ENCODE assay signal across 34 mouse cellular contexts in the genomic region with DNA sequence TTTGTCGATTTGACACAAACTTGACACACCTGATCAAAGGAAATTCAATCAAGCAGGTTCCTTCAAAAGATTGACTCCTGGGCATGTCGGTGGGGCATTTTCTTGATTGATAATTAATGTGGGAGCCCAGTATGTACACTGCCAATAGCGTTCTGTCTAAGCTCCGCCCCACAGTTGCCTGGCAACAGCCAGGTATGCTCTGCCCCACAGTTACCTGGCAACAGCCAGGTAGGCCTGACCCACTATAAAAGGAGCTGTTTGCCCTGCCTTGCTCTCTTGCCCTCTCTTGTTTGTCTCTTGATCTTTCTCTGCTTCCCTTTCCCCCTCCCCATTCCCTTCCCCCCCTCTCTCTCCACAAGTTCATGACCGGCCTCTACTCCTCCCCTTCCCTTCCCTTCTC. TPM values are rescaled to one million over a fixed set of nuclear protein-coding genes. Genes with fewer than 3 reads are reported as not detected.
DNase-seq lines count a peak whose midpoint lies in the region; ATAC-seq and TF ChIP-seq lines count a peak whose summit lies in the region.
"Had no signal": no experiment of that assay in that cellular context is flagged by ENCODE, and none has a peak within 500 bp of the region (broad histone marks: within the 10 kb centered on the region; RNA-seq: fewer than 3 reads in every experiment).

No protein-coding gene starts in this region.

- no peaks in the 10 kb centered on the region for H3K9me3 ChIP-seq in intestine, embryonic 15.5 days
- H3K9me3 ChIP-seq in intestine, embryonic 16.5 days (ENCODE audit: control insufficient read depth, low read length), result no peaks in the 10 kb centered on the region
- no peaks in the 10 kb centered on the region for H3K9me3 ChIP-seq in lung, embryonic 15.5 days
- H3K9me3 ChIP-seq in intestine, postnatal 0 days (ENCODE audit: control insufficient read depth), result no peaks in the 10 kb centered on the region
- no peaks in the 10 kb centered on the region for H3K9me3 ChIP-seq in stomach, embryonic 16.5 days (replicated peaks; ENCODE audit: control insufficient read depth, low read length)
- H3K9me3 ChIP-seq: embryonic facial prominence, embryonic 10.5 days; embryonic facial prominence, embryonic 15.5 days; forebrain, embryonic 12.5 days; hindbrain, embryonic 15.5 days; liver, embryonic 12.5 days had no signal

- DNase-seq in lung, adult 2 months, result no peak
- no peak for DNase-seq in layer of hippocampus, postnatal 10 days (ENCODE audit: low spot score in 2 of 2)
- DNase-seq in heart, adult 8-10 months (ENCODE audit: low spot score), result no peak
- DNase-seq: adrenal gland, adult 8-10 months; cerebellum, adult 2 months; cerebellum, postnatal 14 days; forebrain, postnatal 0 days; heart, adult 2 months; heart, postnatal 10 days; kidney, adult 9 months; kidney, postnatal 14 days; layer of hippocampus, adult 9-11 months; liver, postnatal 0 days; right cerebral cortex, postnatal 25 days; thymus, adult 2 months; thymus, postnatal 4 days had no signal

- no peak overlapping the region for H3K27ac ChIP-seq in intestine, embryonic 15.5 days
- H3K27ac ChIP-seq in intestine, embryonic 16.5 days (ENCODE audit: low read length), result no peak overlapping the region
- H3K27ac ChIP-seq in lung, embryonic 15.5 days, result no peak overlapping the region
- no peak overlapping the region for H3K27ac ChIP-seq in intestine, postnatal 0 days (ENCODE audit: low read depth, low read length)
- H3K27ac ChIP-seq in stomach, embryonic 16.5 days (ENCODE audit: low read length), result no peak overlapping the region
- H3K27ac ChIP-seq: embryonic facial prominence, embryonic 10.5 days; embryonic facial prominence, embryonic 15.5 days; forebrain, embryonic 12.5 days; heart, adult 2 months; heart, embryonic 13.5 days; hindbrain, embryonic 15.5 days; left cerebral cortex, adult 2 months; liver, embryonic 12.5 days had no signal

- no peak for TF ChIP-seq POLR2A in lung, adult 2 months (IDR thresholded peaks at IDR 0.05; ENCODE audit: borderline replicate concordance, extremely low read depth, low read depth, low read length)

- 54% methylated on average over 5 of the region's 5 CpGs for WGBS in intestine, embryonic 15.5 days
- WGBS in intestine, embryonic 16.5 days, result 41% methylated on average over 5 of the region's 5 CpGs
- 38% methylated on average over 5 of the region's 5 CpGs for WGBS in lung, embryonic 15.5 days
- WGBS in lung, adult 2 months, result 53% methylated on average over 5 of the region's 5 CpGs
- 40% methylated on average over 5 of the region's 5 CpGs for WGBS in intestine, postnatal 0 days
- 46% methylated on average over 5 of the region's 5 CpGs for WGBS in stomach, embryonic 16.5 days

- H3K4me1 ChIP-seq in intestine, embryonic 15.5 days (replicated peaks), result no peaks in the 10 kb centered on the region
- H3K4me1 ChIP-seq in intestine, embryonic 16.5 days (ENCODE audit: control insufficient read depth, insufficient read depth, low read length), result 0 out of 2 replicates have a peak, but pooled peaks cover 3% of the 10 kb centered on the region
- H3K4me1 ChIP-seq in lung, embryonic 15.5 days, result no peaks in the 10 kb centered on the region
- no peaks in the 10 kb centered on the region for H3K4me1 ChIP-seq in lung, adult 2 months (ENCODE audit: control insufficient read depth, insufficient read depth, low read length)
- no peaks in the 10 kb centered on the region for H3K4me1 ChIP-seq in intestine, postnatal 0 days (replicated peaks; ENCODE audit: control insufficient read depth, insufficient read depth, low read length)
- H3K4me1 ChIP-seq in stomach, embryonic 16.5 days (ENCODE audit: control insufficient read depth, insufficient read depth, low read length), result 0 out of 2 replicates have a peak, but pooled peaks cover 2% of the 10 kb centered on the region
- H3K4me1 ChIP-seq: embryonic facial prominence, embryonic 15.5 days; liver, embryonic 12.5 days had no signal

- H3K36me3 ChIP-seq in intestine, embryonic 15.5 days, result no peaks in the 10 kb centered on the region
- no peaks in the 10 kb centered on the region for H3K36me3 ChIP-seq in intestine, embryonic 16.5 days (ENCODE audit: control insufficient read depth, insufficient read depth, low read length)
- no peaks in the 10 kb centered on the region for H3K36me3 ChIP-seq in lung, embryonic 15.5 days
- H3K36me3 ChIP-seq in intestine, postnatal 0 days (ENCODE audit: control insufficient read depth, insufficient read depth), result no peaks in the 10 kb centered on the region
- H3K36me3 ChIP-seq in stomach, embryonic 16.5 days (ENCODE audit: control insufficient read depth, insufficient read depth, low read length), result no peaks in the 10 kb centered on the region
- H3K36me3 ChIP-seq: embryonic facial prominence, embryonic 10.5 days; embryonic facial prominence, embryonic 15.5 days; forebrain, embryonic 12.5 days; heart, embryonic 13.5 days; hindbrain, embryonic 15.5 days; liver, embryonic 12.5 days had no signal

- no peak for TF ChIP-seq CTCF in lung, adult 2 months (IDR thresholded peaks at IDR 0.05; ENCODE audit: insufficient read depth, low read length)
- TF ChIP-seq CTCF in intestine, postnatal 0 days (IDR thresholded peaks at IDR 0.05; ENCODE audit: low read depth), result no peak

- H3K4me2 ChIP-seq in intestine, embryonic 15.5 days (replicated peaks), result no peak overlapping the region
- no peak overlapping the region for H3K4me2 ChIP-seq in intestine, embryonic 16.5 days (ENCODE audit: low read depth, low read length)
- no peak overlapping the region for H3K4me2 ChIP-seq in lung, embryonic 15.5 days
- H3K4me2 ChIP-seq in intestine, postnatal 0 days (replicated peaks; ENCODE audit: low read depth), result no peak overlapping the region
- no peak overlapping the region for H3K4me2 ChIP-seq in stomach, embryonic 16.5 days (ENCODE audit: low read depth, low read length)
- H3K4me2 ChIP-seq: embryonic facial prominence, embryonic 15.5 days; forebrain, embryonic 12.5 days; heart, embryonic 13.5 days; hindbrain, embryonic 15.5 days; liver, embryonic 12.5 days; midbrain, embryonic 11.5 days had no signal

- H3K9ac ChIP-seq in intestine, embryonic 15.5 days, result no peak overlapping the region
- no peak overlapping the region for H3K9ac ChIP-seq in intestine, embryonic 16.5 days (ENCODE audit: low read depth, low read length)
- no peak overlapping the region for H3K9ac ChIP-seq in lung, embryonic 15.5 days
- H3K9ac ChIP-seq in intestine, postnatal 0 days (ENCODE audit: low read depth, low read length), result no peak overlapping the region
- no peak overlapping the region for H3K9ac ChIP-seq in stomach, embryonic 16.5 days (ENCODE audit: low read length)
- H3K9ac ChIP-seq: embryonic facial prominence, embryonic 15.5 days; forebrain, embryonic 12.5 days; forebrain, postnatal 0 days; heart, embryonic 13.5 days; hindbrain, embryonic 15.5 days; liver, embryonic 12.5 days; liver, postnatal 0 days had no signal

- no peak overlapping the region for H3K4me3 ChIP-seq in intestine, embryonic 15.5 days (replicated peaks)
- no peak overlapping the region for H3K4me3 ChIP-seq in intestine, embryonic 16.5 days (ENCODE audit: low read length)
- H3K4me3 ChIP-seq in lung, embryonic 15.5 days, result no peak overlapping the region
- no peak overlapping the region for H3K4me3 ChIP-seq in lung, adult 2 months (replicated peaks; ENCODE audit: extremely low read depth, low read depth, low read length)
- no peak overlapping the region for H3K4me3 ChIP-seq in intestine, postnatal 0 days (ENCODE audit: low read depth, low read length)
- H3K4me3 ChIP-seq in stomach, embryonic 16.5 days (replicated peaks; ENCODE audit: low read length), result no peak overlapping the region
- H3K4me3 ChIP-seq: embryonic facial prominence, embryonic 10.5 days; embryonic facial prominence, embryonic 15.5 days; forebrain, embryonic 12.5 days; heart, adult 2 months; heart, embryonic 13.5 days; hindbrain, embryonic 15.5 days; left cerebral cortex, adult 2 months; liver, embryonic 12.5 days had no signal

- ATAC-seq in intestine, embryonic 15.5 days, result peak; percentile 67
- ATAC-seq in intestine, embryonic 16.5 days, result no peak
- peak; percentile 46; the same call in 1 of the 2 replicates for ATAC-seq in lung, embryonic 15.5 days (ENCODE audit: borderline replicate concordance, extremely low read depth, low FRiP score, low TSS enrichment)
- ATAC-seq in intestine, postnatal 0 days, result peak; percentile 43; the same call in 1 of the 2 replicates
- peak; percentile 83 for ATAC-seq in stomach, embryonic 16.5 days (ENCODE audit: insufficient read depth, low FRiP score)
- ATAC-seq: activated CD4-positive, CD25-positive, alpha-beta regulatory T cell, adult 4 months; forebrain, postnatal 0 days; inflammation-experienced regulatory T-cells, adult 6 months; liver, embryonic 12.5 days; liver, postnatal 0 days; midbrain, embryonic 16.5 days; Patski had no signal

- no peaks in the 10 kb centered on the region for H3K27me3 ChIP-seq in intestine, embryonic 15.5 days (replicated peaks)
- H3K27me3 ChIP-seq in intestine, embryonic 16.5 days (replicated peaks; ENCODE audit: control insufficient read depth, insufficient read depth, low read length), result no peaks in the 10 kb centered on the region
- no peaks in the 10 kb centered on the region for H3K27me3 ChIP-seq in lung, embryonic 15.5 days
- no peaks in the 10 kb centered on the region for H3K27me3 ChIP-seq in intestine, postnatal 0 days (replicated peaks; ENCODE audit: control insufficient read depth, insufficient read depth, low read length)
- H3K27me3 ChIP-seq in stomach, embryonic 16.5 days (ENCODE audit: control insufficient read depth, insufficient read depth, low read length), result no peaks in the 10 kb centered on the region
- H3K27me3 ChIP-seq: CH12.LX; embryonic facial prominence, embryonic 15.5 days; forebrain, embryonic 12.5 days; heart, embryonic 13.5 days; hindbrain, embryonic 15.5 days; liver, embryonic 12.5 days had no signal

RNA-seq across cellular contexts. Expression of a gene that starts 35.3 kb away (rescaled TPM):
- 7.1 and 8.2 TPM in 2 replicates for polyA plus RNA-seq in intestine, embryonic 15.5 days (2015; fragmentation: Nextera tagmentation; extraction: Ambion mirVana)
- 5.6 and 6.1 TPM in 2 replicates for polyA plus RNA-seq in intestine, embryonic 16.5 days (2015; fragmentation: Nextera tagmentation; extraction: Ambion mirVana)
- 6.9 and 7.1 TPM in 2 replicates for polyA plus RNA-seq in lung, embryonic 15.5 days (2015; fragmentation: Nextera tagmentation; extraction: Ambion mirVana)
- polyA plus RNA-seq in lung, adult 2 months (2012; rRNA removed), result 37.0 and 39.3 TPM in 2 replicates
- polyA plus RNA-seq in intestine, postnatal 0 days (2015; fragmentation: Nextera tagmentation; extraction: Ambion mirVana), result 5.1 and 5.5 TPM in 2 replicates
- 10.8 TPM in 2 replicates for polyA plus RNA-seq in stomach, embryonic 16.5 days (2015; fragmentation: Nextera tagmentation; extraction: Ambion mirVana)
- total RNA-seq in layer of hippocampus, postnatal 10 days (2021), result 100 to 1,000 TPM; 213 to 215 TPM
- total RNA-seq in heart, adult 8-10 months (2022), result 100 to 1,000 TPM; 116 to 137 (median 123) TPM
